ENCODE assay signal across 8 mouse cellular contexts in genomic region chr2:80315242-80316161, GRCm38 (mm10). TPM values are rescaled to one million over a fixed set of nuclear protein-coding genes. Genes with fewer than 3 reads are reported as not detected.
DNase-seq lines count a peak whose midpoint lies in the region; ATAC-seq and TF ChIP-seq lines count a peak whose summit lies in the region.

Gene Dnajc10, plus strand, starts transcription at chr2:80315466.

- peak; percentile 93 for ATAC-seq in cerebellum, adult (ENCODE audit: insufficient number of reproducible peaks, low FRiP score, low TSS enrichment)
- ATAC-seq in forebrain, embryonic 13.5 days = peak; percentile 96
- ATAC-seq in liver, postnatal 0 days = peak; percentile 93
- peak; percentile 97 for ATAC-seq in neural tube, embryonic 14.5 days (ENCODE audit: low read depth)

- DNase-seq in heart, postnatal 10 days = peak; percentile 94 to 96
- DNase-seq in large intestine, adult 2 months (ENCODE audit: low read depth, low spot score) = peak; percentile 80
- DNase-seq in liver, postnatal 0 days = peak; percentile 92
- peak; percentile 96 for DNase-seq in testis, postnatal 10 days (ENCODE audit: low spot score)

- H3K27ac ChIP-seq in ES-Bruce4 (ENCODE audit: insufficient read depth, low read length) = no peak within 1 kb of the TSS; the same call in 1 of the 2 replicates
- peak within 1 kb of the TSS; percentile 98 for H3K27ac ChIP-seq in forebrain, embryonic 13.5 days
- H3K27ac ChIP-seq in liver, postnatal 0 days (ENCODE audit: low read depth) = peak within 1 kb of the TSS; percentile 95
- H3K27ac ChIP-seq in neural tube, embryonic 14.5 days (ENCODE audit: low read depth, low read length) = peak within 1 kb of the TSS; percentile 94

- peak within 1 kb of the TSS; percentile 63 for H3K4me2 ChIP-seq in forebrain, embryonic 13.5 days
- H3K4me2 ChIP-seq in liver, postnatal 0 days (ENCODE audit: low read depth, low read length) = peak within 1 kb of the TSS; percentile 82
- peak within 1 kb of the TSS; percentile 54 for H3K4me2 ChIP-seq in neural tube, embryonic 14.5 days (ENCODE audit: low read depth, low read length)

- no peaks in the 10 kb centered on the region for H3K9me3 ChIP-seq in ES-Bruce4 (replicated peaks; ENCODE audit: control insufficient read depth, insufficient read depth, low read length, poor library complexity, severe bottlenecking)
- no peaks in the 10 kb centered on the region for H3K9me3 ChIP-seq in forebrain, embryonic 13.5 days (replicated peaks)
- no peaks in the 10 kb centered on the region for H3K9me3 ChIP-seq in liver, postnatal 0 days (ENCODE audit: low read length)
- no peaks in the 10 kb centered on the region for H3K9me3 ChIP-seq in neural tube, embryonic 14.5 days (ENCODE audit: control insufficient read depth, low read length)

- intact Hi-C loops in heart, postnatal 10 days (cut with DNase I) = no loop called here

- H3K4me3 ChIP-seq in ES-Bruce4 (ENCODE audit: low read depth, low read length) = peak within 1 kb of the TSS; percentile 65
- peak within 1 kb of the TSS; percentile 81 for H3K4me3 ChIP-seq in forebrain, embryonic 13.5 days
- H3K4me3 ChIP-seq in liver, postnatal 0 days (ENCODE audit: low read depth, low read length) = peak within 1 kb of the TSS; percentile 94
- H3K4me3 ChIP-seq in neural tube, embryonic 14.5 days (ENCODE audit: low read depth, low read length) = peak within 1 kb of the TSS; percentile 82

- TF ChIP-seq EP300 in ES-Bruce4 (IDR thresholded peaks at IDR 0.05; ENCODE audit: insufficient read depth, low read depth, low read length) = no peak
- TF ChIP-seq EP300 in liver, postnatal 0 days (IDR thresholded peaks at IDR 0.05; ENCODE audit: low read depth) = no peak

- peaks cover 7% of the 10 kb centered on the region for H3K36me3 ChIP-seq in ES-Bruce4 (ENCODE audit: control insufficient read depth, insufficient read depth, low read length, poor library complexity, severe bottlenecking)
- peaks cover 7% of the 10 kb centered on the region for H3K36me3 ChIP-seq in forebrain, embryonic 13.5 days (ENCODE audit: poor library complexity, severe bottlenecking)
- H3K36me3 ChIP-seq in liver, postnatal 0 days (replicated peaks; ENCODE audit: insufficient read depth, low read length) = peaks cover 3% of the 10 kb centered on the region
- peaks cover 10% of the 10 kb centered on the region; the same call in 1 of the 2 replicates for H3K36me3 ChIP-seq in neural tube, embryonic 14.5 days (ENCODE audit: control insufficient read depth, insufficient read depth, low read length)

- WGBS in forebrain, embryonic 13.5 days = under 1% methylated on average over 44 of the region's 72 CpGs
- WGBS in large intestine, adult 2 months = under 1% methylated on average over 72 of the region's 72 CpGs
- under 1% methylated on average over 63 of the region's 72 CpGs for WGBS in liver, postnatal 0 days (ENCODE audit: insufficient replicate concordance)
- WGBS in neural tube, embryonic 14.5 days = under 1% methylated on average over 60 of the region's 72 CpGs

- TF ChIP-seq CTCF in ES-Bruce4 (IDR thresholded peaks at IDR 0.05; ENCODE audit: low read depth, low read length) = no peak
- TF ChIP-seq CTCF in liver, postnatal 0 days (IDR thresholded peaks at IDR 0.05; ENCODE audit: low read depth) = no peak

- peak; percentile 18 for TF ChIP-seq POLR2A in ES-Bruce4 (IDR thresholded peaks at IDR 0.05; ENCODE audit: insufficient read depth, low read length)

- H3K4me1 ChIP-seq in ES-Bruce4 (ENCODE audit: control insufficient read depth, insufficient read depth, low read length) = no peaks in the 10 kb centered on the region
- peaks cover 13% of the 10 kb centered on the region for H3K4me1 ChIP-seq in forebrain, embryonic 13.5 days
- H3K4me1 ChIP-seq in liver, postnatal 0 days (ENCODE audit: insufficient read depth) = peaks cover 3% of the 10 kb centered on the region; the same call in 1 of the 2 replicates
- peaks cover 6% of the 10 kb centered on the region; the same call in 1 of the 2 replicates for H3K4me1 ChIP-seq in neural tube, embryonic 14.5 days (ENCODE audit: control insufficient read depth, insufficient read depth, low read length)

- H3K27me3 ChIP-seq in ES-Bruce4 (ENCODE audit: control insufficient read depth, insufficient read depth, low read length, poor library complexity, severe bottlenecking) = no peaks in the 10 kb centered on the region
- 0 out of 2 replicates have a peak, but pooled peaks cover 5% of the 10 kb centered on the region for H3K27me3 ChIP-seq in forebrain, embryonic 13.5 days
- no peaks in the 10 kb centered on the region for H3K27me3 ChIP-seq in liver, postnatal 0 days (ENCODE audit: insufficient read depth, low read length)
- no peaks in the 10 kb centered on the region for H3K27me3 ChIP-seq in neural tube, embryonic 14.5 days (ENCODE audit: control insufficient read depth, insufficient read depth, low read length)

- peak within 1 kb of the TSS; percentile 79 for H3K9ac ChIP-seq in ES-Bruce4 (ENCODE audit: low read depth, poor library complexity, severe bottlenecking)
- peak within 1 kb of the TSS; percentile 93 for H3K9ac ChIP-seq in forebrain, embryonic 13.5 days
- peak within 1 kb of the TSS; percentile 86 for H3K9ac ChIP-seq in liver, postnatal 0 days (replicated peaks)
- H3K9ac ChIP-seq in neural tube, embryonic 14.5 days (replicated peaks; ENCODE audit: low read depth, low read length) = peak within 1 kb of the TSS; percentile 94

RNA-seq across cellular contexts. Expression of gene Dnajc10, which starts in this region (rescaled TPM):
- 54.3 and 69.5 TPM in 2 replicates for polyA plus RNA-seq in ES-Bruce4 (2011; ENCODE audit: insufficient read depth, insufficient read length, low read depth, missing spikeins)
- 52.8 and 59.6 TPM in 2 replicates for polyA plus RNA-seq in forebrain, embryonic 13.5 days (2015; fragmentation: Nextera tagmentation; extraction: Ambion mirVana)
- 10 to 100 TPM; 46.6 to 46.8 TPM for total RNA-seq in heart, postnatal 10 days (2021)
- 21.1 and 22.1 TPM in 2 replicates for polyA plus RNA-seq in large intestine, adult 2 months (2012; rRNA removed)
- polyA plus RNA-seq in liver, postnatal 0 days (2015; fragmentation: Nextera tagmentation; extraction: Ambion mirVana) = 12.3 and 15.0 TPM in 2 replicates
- polyA plus RNA-seq in neural tube, embryonic 14.5 days (2014; fragmentation: Nextera tagmentation; extraction: Ambion mirVana) = 70.2 and 85.1 TPM in 2 replicates
